Mouse (Mus musculus) erythroblast, embryonic 14.5 days (primary cell): ENCODE measurements at regions not wholly inside any gene's neighbourhood (a gene's known extent, or its start where the extent isn't known, plus 50 kb on each side); places are given as distances from the start of the nearest gene placed in this dataset.

Source experiments
- H3K27me3 ChIP-seq: 2 replicates; pipeline ENCODE4 v1.6.1; 2012; ENCODE audit warnings: inconsistent platforms; ENCODE audit not compliant: control insufficient read depth
- H3K36me3 ChIP-seq: 2 replicates; pipeline ENCODE4 v1.6.1; 2012; ENCODE audit warnings: mild to moderate bottlenecking, inconsistent platforms; ENCODE audit not compliant: control insufficient read depth
- H3K4me1 ChIP-seq: 2 replicates; pipeline ENCODE4 v1.6.1; 2012; ENCODE audit warnings: inconsistent platforms; ENCODE audit not compliant: control insufficient read depth
- H3K4me3 ChIP-seq: replicated peaks from 2 replicates; pipeline ENCODE3; 2012; ENCODE audit warnings: moderate library complexity, mild to moderate bottlenecking, inconsistent platforms
- H3K9me3 ChIP-seq: 2 replicates; pipeline ENCODE4 v1.6.1; 2012; ENCODE audit warnings: low read length, inconsistent platforms, mixed read lengths; ENCODE audit not compliant: control insufficient read depth
- GATA1 ChIP-seq: IDR thresholded peaks from 2 replicates; pipeline ENCODE4 v1.6.1; 2012; ENCODE audit warnings: low read length, inconsistent platforms, mixed read lengths
- TAL1 ChIP-seq: IDR thresholded peaks from 3 replicates; pipeline ENCODE4 v1.6.1; 2012; ENCODE audit warnings: low read length, inconsistent platforms, mixed read lengths

- peaks cover 54% of the 10 kb centered on the region for H3K4me1 ChIP-seq
- peak overlapping the region; percentile 58 for H3K4me3 ChIP-seq
- H3K36me3 ChIP-seq: no peaks in the 10 kb centered on the region
- H3K9me3 ChIP-seq: peaks cover 13% of the 10 kb centered on the region
- TF ChIP-seq GATA1: no peak
- TF ChIP-seq TAL1: no peak
- peaks cover 14% of the 10 kb centered on the region for H3K27me3 ChIP-seq
Measured at GRCm38 (mm10) chr17:27325002-27325460, 120.8 kb upstream of the Lemd2 start.

GRCm38 (mm10) chr17:27323513-27323912 is 119.2 kb upstream of the Lemd2 start:
- TF ChIP-seq GATA1 (no peak), TAL1 (no peak)
- Histone ChIP-seq H3K4me1 (peaks cover 63% of the 10 kb centered on the region), H3K27me3 (peaks cover 14% of the 10 kb centered on the region), H3K36me3 (no peaks in the 10 kb centered on the region), H3K4me3 (no peak overlapping the region), H3K9me3 (peaks cover 13% of the 10 kb centered on the region)

DNA sequence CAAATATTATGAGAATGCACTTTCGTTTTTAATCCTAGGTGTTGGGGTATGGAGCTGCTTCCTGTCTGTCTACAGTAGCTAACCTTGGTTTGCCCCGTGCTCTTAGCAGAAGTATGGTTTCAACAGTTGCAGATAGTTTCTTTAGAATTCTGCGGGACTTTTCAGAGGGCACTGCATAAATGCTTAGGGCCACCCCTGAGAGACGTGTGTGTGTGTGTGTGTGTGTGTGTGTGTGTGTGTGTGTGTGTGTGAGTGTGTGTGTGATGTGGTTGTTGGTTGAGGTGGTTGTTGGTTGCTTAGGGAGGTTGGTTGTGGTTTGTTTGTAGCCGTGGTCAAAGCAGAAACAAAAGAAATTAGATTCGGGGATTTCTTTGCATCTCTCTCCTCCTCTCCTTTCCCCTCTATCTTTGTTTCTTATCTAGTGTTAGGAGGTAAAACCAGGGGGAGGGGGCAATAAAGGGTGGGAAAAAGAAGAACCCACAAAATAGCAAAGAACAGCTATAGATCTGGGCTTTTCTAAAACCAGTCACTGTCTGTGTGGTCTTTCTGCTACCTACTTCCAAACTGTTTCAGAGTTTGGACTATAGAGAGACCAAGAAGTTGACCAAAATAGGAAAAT is 118.7 kb upstream of the Lemd2 start:
- Histone ChIP-seq H3K27me3 (peaks cover 14% of the 10 kb centered on the region), H3K4me3 (no peak overlapping the region)
- TF ChIP-seq TAL1: no peak

DNA sequence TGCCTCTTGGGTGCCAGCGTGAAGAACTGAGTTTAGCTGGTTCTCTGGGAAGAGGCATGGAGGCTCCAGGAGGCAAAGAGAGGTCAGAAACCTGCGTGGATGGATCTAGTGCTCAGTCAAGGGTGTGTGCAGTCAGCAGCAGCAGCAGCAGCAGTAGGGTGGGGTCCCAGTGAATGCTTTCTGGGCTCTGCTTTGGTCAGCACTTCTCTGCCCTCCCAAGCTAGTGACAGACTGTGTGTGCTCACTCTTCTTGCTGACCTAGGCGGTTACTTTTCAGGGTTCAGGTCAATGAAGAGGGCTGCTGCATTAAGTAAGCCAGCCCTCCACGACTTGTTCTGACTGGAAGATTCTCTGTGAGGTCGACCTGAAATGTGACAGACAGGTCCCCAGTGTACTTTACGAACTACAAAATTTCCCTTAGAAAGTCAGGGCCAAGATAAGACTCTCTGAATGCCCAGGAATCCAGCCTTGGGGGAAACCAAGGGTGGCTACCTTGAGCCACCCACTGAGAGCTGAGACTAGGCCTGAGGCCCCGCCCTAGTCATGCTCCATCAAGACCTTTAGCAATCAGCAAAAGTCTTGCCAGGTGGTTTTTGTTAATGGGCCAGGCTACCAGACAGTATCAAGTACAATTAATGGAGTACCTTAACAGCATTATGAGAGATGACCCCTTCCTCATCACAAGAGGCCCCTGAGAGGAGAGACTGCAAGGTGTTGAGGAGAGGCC is 114.9 kb upstream of the Lemd2 start:
- no peak for TF ChIP-seq GATA1
- H3K36me3 ChIP-seq: no peaks in the 10 kb centered on the region
- H3K4me3 ChIP-seq: no peak overlapping the region
- no peaks in the 10 kb centered on the region for H3K27me3 ChIP-seq
- no peaks in the 10 kb centered on the region for H3K9me3 ChIP-seq
- peaks cover 40% of the 10 kb centered on the region for H3K4me1 ChIP-seq

More for the DNA sequence above, 118.7 kb upstream of the Lemd2 start:
- H3K9me3 ChIP-seq: peaks cover 13% of the 10 kb centered on the region
- H3K4me1 ChIP-seq: peaks cover 58% of the 10 kb centered on the region
- no peaks in the 10 kb centered on the region for H3K36me3 ChIP-seq

DNA sequence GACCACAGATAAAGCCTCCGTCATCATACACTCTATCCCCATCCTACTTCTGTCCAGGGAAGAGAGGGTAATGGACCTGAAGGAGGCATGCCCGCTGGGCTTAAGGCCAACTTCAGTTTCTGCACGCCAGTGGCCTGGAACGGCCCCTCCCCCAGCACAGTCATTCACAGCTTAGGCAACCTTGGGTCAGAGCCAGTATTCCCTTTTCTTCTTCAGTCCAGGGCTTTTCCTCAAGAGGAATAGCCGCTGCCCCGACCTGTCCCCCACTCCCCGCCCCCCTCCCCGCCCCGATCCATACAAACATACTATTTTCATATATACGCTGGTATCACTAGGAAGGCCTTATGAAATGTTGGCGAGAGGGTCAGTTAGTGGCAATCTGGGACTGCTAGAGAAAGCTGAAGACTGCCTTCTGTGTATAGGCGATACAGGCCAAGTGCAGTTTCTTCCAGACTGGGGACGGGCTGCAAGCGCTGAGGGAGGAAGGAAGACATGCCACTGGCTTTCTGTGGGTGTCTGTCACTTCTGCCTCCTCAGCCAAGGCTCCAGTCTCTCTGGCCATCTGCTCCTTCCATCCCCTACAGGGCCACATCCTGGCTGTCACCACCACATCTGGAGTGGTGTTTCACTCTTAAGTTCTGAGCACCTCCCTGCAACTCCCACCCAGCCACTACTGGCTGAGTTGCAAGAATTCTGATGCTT is 113.5 kb upstream of the Lemd2 start:
- H3K27me3 ChIP-seq: no peaks in the 10 kb centered on the region
- peaks cover 29% of the 10 kb centered on the region for H3K4me1 ChIP-seq
- no peak overlapping the region for H3K4me3 ChIP-seq
- no peaks in the 10 kb centered on the region for H3K9me3 ChIP-seq
- TF ChIP-seq TAL1 (no peak), GATA1 (no peak)
- H3K36me3 ChIP-seq: no peaks in the 10 kb centered on the region

- no peaks in the 10 kb centered on the region for H3K9me3 ChIP-seq
- H3K36me3 ChIP-seq: no peaks in the 10 kb centered on the region
- no peak overlapping the region for H3K4me3 ChIP-seq
- peaks cover 25% of the 10 kb centered on the region for H3K4me1 ChIP-seq
- no peaks in the 10 kb centered on the region for H3K27me3 ChIP-seq
- TF ChIP-seq GATA1 (no peak), TAL1 (no peak)
Measured at GRCm38 (mm10) chr17:27316711-27317575, 112.7 kb upstream of the Lemd2 start.

DNA sequence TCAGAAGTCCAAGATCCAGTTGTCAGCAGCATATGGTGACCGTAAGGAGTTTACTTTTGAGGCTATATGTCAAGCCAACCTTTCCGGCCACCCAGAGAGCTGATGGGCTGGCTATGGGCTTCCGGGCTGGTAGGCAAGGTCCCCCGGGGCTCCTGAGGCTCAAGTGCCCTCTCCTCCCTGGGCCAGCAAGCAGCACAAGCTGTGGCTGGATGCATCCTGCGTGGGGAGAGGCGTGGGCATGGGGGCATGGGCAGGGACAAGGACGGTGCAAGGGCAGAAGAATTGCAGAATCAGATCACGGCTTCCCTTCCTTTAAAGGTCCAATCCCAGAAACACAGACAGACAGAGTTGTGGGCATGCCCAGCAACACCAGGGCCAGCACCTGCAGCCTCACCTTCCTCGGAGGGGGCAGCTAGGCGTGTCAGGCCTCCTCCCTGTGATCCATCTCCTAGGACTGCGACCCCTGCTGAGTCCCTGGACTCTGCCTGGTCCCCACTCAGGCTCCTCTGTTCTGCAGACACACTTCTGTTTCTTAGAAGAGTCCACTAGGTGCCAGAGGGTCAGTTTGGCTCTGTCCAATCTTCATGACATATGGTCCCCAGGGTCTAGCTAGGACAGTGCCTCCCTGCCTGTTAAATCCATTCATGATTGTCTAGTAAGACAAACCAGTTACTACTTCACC is 111.8 kb upstream of the Lemd2 start:
- Histone ChIP-seq H3K36me3 (no peaks in the 10 kb centered on the region), H3K9me3 (no peaks in the 10 kb centered on the region), H3K4me3 (no peak overlapping the region), H3K4me1 (peaks cover 22% of the 10 kb centered on the region), H3K27me3 (no peaks in the 10 kb centered on the region)
- no peak for TF ChIP-seq TAL1
- TF ChIP-seq GATA1: no peak

DNA sequence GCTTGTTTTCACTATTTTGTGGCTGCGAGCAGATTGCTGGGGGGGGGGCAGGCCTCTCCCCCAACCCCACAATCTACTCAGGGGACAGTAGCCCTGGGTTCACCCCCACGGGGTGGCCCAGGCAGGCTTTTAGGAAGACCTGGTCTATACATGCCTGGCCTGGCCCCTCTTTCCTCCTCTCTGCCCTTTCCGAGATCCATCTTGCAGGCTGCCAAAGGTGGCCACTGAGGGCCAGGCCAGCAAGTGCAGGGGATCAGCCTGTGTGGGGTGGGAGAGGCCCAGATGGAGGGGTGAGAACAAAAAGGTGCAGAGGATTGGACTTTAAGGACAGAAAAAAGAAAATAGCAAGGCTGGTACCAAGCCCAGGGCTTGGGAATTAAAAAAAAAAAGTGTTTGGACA is 111.2 kb upstream of the Lemd2 start:
- no peaks in the 10 kb centered on the region for H3K36me3 ChIP-seq
- no peaks in the 10 kb centered on the region for H3K9me3 ChIP-seq
- H3K27me3 ChIP-seq: no peaks in the 10 kb centered on the region
- no peak overlapping the region for H3K4me3 ChIP-seq
- peaks cover 17% of the 10 kb centered on the region for H3K4me1 ChIP-seq
- TF ChIP-seq TAL1 (no peak), GATA1 (no peak)
